ENCODE assay signal across 22 mouse cellular contexts in genomic region chr10:72188326-72188725, GRCm38 (mm10).
A peak's percentile ranks its signal among the peaks of the same experiment; 100 is the strongest.
DNase-seq lines count a peak whose midpoint lies in the region; ATAC-seq and TF ChIP-seq lines count a peak whose summit lies in the region.
"Had no signal": no experiment of that assay in that cellular context is flagged by ENCODE, and none has a peak within 500 bp of the region (broad histone marks: within the 10 kb centered on the region; RNA-seq: fewer than 3 reads in every experiment).

No protein-coding gene starts in this region.

- no peak overlapping the region for H3K9ac ChIP-seq in lung, embryonic 14.5 days
- H3K9ac ChIP-seq: embryonic facial prominence, embryonic 13.5 days; forebrain, embryonic 12.5 days; heart, embryonic 15.5 days; hindbrain, embryonic 13.5 days had no signal

- CTCF ChIA-PET in Patski (lab: Charles Lee) = no interaction called here

- 50% methylated on average over 1 of the region's 1 CpGs for WGBS in lung, embryonic 14.5 days

- H3K4me2 ChIP-seq in lung, embryonic 14.5 days = no peak overlapping the region
- H3K4me2 ChIP-seq: embryonic facial prominence, embryonic 13.5 days; forebrain, embryonic 12.5 days; heart, embryonic 11.5 days; heart, embryonic 15.5 days; hindbrain, embryonic 13.5 days had no signal

- no peak for ATAC-seq in lung, embryonic 14.5 days (ENCODE audit: insufficient read depth)
- peak; percentile 97 for ATAC-seq in Patski
- no peak for ATAC-seq in CD4-positive, CD25-positive, alpha-beta regulatory T cell, adult 4 months
- ATAC-seq: forebrain, embryonic 16.5 days; intestine, embryonic 16.5 days had no signal

- no peaks in the 10 kb centered on the region for H3K9me3 ChIP-seq in lung, embryonic 14.5 days (ENCODE audit: low read depth, low read length)
- H3K9me3 ChIP-seq: embryonic facial prominence, embryonic 13.5 days; forebrain, embryonic 12.5 days; heart, embryonic 15.5 days; hindbrain, embryonic 13.5 days had no signal

- peak; percentile 2 for DNase-seq in lung, embryonic 14.5 days
- no peak for DNase-seq in lung, postnatal 36 days
- peak; percentile 2 for DNase-seq in right cerebral cortex, adult 18-20 months
- no peak for DNase-seq in right cerebral cortex, postnatal 25 days
- DNase-seq in Patski (ENCODE audit: low read depth, low spot score) = peak; percentile 12
- DNase-seq in kidney, adult 9 months = no peak
- DNase-seq: adrenal gland, postnatal 14 days; B cell, adult 2 months; cerebellum, adult 11-12 months; cerebellum, adult 9-11 months; cerebellum, postnatal 36 days; gastrocnemius, postnatal 10 days; heart, adult 2 months; heart, postnatal 14 days had no signal

- H3K4me3 ChIP-seq in lung, embryonic 14.5 days (ENCODE audit: low read depth, low read length) = no peak overlapping the region
- H3K4me3 ChIP-seq: embryonic facial prominence, embryonic 13.5 days; forebrain, embryonic 12.5 days; heart, adult 2 months; heart, embryonic 15.5 days; hindbrain, embryonic 13.5 days had no signal

- no peak overlapping the region for H3K27ac ChIP-seq in lung, embryonic 14.5 days (ENCODE audit: low read depth)
- H3K27ac ChIP-seq: embryonic facial prominence, embryonic 13.5 days; forebrain, embryonic 12.5 days; heart, adult 2 months; heart, embryonic 15.5 days; hindbrain, embryonic 13.5 days had no signal

- H3K27me3 ChIP-seq in lung, embryonic 14.5 days (ENCODE audit: insufficient read depth, low read length) = no peaks in the 10 kb centered on the region
- no peaks in the 10 kb centered on the region for H3K27me3 ChIP-seq in Patski
- H3K27me3 ChIP-seq: embryonic facial prominence, embryonic 13.5 days; forebrain, embryonic 12.5 days; heart, embryonic 15.5 days; hindbrain, embryonic 13.5 days had no signal

- H3K4me1 ChIP-seq in lung, embryonic 14.5 days (ENCODE audit: insufficient read depth) = no peaks in the 10 kb centered on the region
- H3K4me1 ChIP-seq: embryonic facial prominence, embryonic 13.5 days; forebrain, embryonic 12.5 days; heart, embryonic 15.5 days; hindbrain, embryonic 13.5 days had no signal

- POLR2A ChIA-PET in Patski (lab: Charles Lee) = no interaction called here

- in situ Hi-C loops in Patski (cut with MboI; ENCODE audit: low pct_unique_long_range_greater_than_20kb) = no loop called here

- TF ChIP-seq CTCF in lung, embryonic 14.5 days (IDR thresholded peaks at IDR 0.05; ENCODE audit: low read depth) = no peak
- TF ChIP-seq CTCF in Patski (IDR thresholded peaks at IDR 0.05) = no peak

- no peaks in the 10 kb centered on the region for H3K36me3 ChIP-seq in lung, embryonic 14.5 days (ENCODE audit: insufficient read depth)
- H3K36me3 ChIP-seq: embryonic facial prominence, embryonic 13.5 days; forebrain, embryonic 12.5 days; heart, embryonic 15.5 days; hindbrain, embryonic 13.5 days had no signal

Comparison
In these comparisons a context has a peak if more than half of its experiments do, and no peak if none do; other contexts are left out.
1. DNase-seq: peak in lung, embryonic 14.5 days (single experiment), right cerebral cortex, adult 18-20 months (single experiment) and Patski (single experiment); none in lung, postnatal 36 days (single experiment), right cerebral cortex, postnatal 25 days (single experiment) and kidney, adult 9 months (single experiment).